Mouse (Mus musculus): ENCODE measurements at regions not wholly inside any gene's neighbourhood (a gene's known extent, or its start where the extent isn't known, plus 50 kb on each side); places are given as distances from the start of the nearest gene placed in this dataset.

- no peak for DNase-seq (ENCODE audit: inconsistent age in 2 of 2, low spot score in 1 of 2)
Measured at GRCm38 (mm10) chr2:8628007-8628406, 1118.6 kb upstream of the Celf2 start.

- peak; percentile 4 to 21 for DNase-seq (ENCODE audit: inconsistent age in 2 of 2, low spot score in 1 of 2)
Measured at GRCm38 (mm10) chr2:8628485-8629208, 1119.3 kb upstream of the Celf2 start.

GRCm38 (mm10) chr2:8638082-8638481 lies 1128.7 kb upstream of the Celf2 start:
- DNase-seq (ENCODE audit: inconsistent age in 2 of 2, low spot score in 1 of 2), result no peak

GRCm38 (mm10) chr2:8639282-8639681 lies 1129.9 kb upstream of the Celf2 start:
- DNase-seq (ENCODE audit: inconsistent age in 2 of 2, low spot score in 1 of 2), result peak in 1 of 2 experiments; percentile 47

- peak in 1 of 2 experiments; percentile 26 for DNase-seq (ENCODE audit: inconsistent age in 2 of 2, low spot score in 1 of 2)
Measured at GRCm38 (mm10) chr2:8645463-8645862, 1136.1 kb upstream of the Celf2 start.

- DNase-seq (ENCODE audit: inconsistent age in 2 of 2, low spot score in 1 of 2), result no peak
Measured at GRCm38 (mm10) chr2:8660544-8660943, 1151.2 kb upstream of the Celf2 start.

- DNase-seq (ENCODE audit: inconsistent age in 2 of 2, low spot score in 1 of 2), result peak; percentile 31 to 87
Measured at GRCm38 (mm10) chr2:8673751-8674378, 1164.5 kb upstream of the Celf2 start.

- DNase-seq (ENCODE audit: inconsistent age in 2 of 2, low spot score in 1 of 2), result peak in 1 of 2 experiments; percentile 37
Measured at GRCm38 (mm10) chr2:8675537-8675936, 1166.2 kb upstream of the Celf2 start.

- DNase-seq (ENCODE audit: inconsistent age in 2 of 2, low spot score in 1 of 2), result peak; percentile 7 to 64
Measured at GRCm38 (mm10) chr2:8676546-8676945, 1167.2 kb upstream of the Celf2 start.

GRCm38 (mm10) chr2:8690846-8691643 lies 1181.7 kb upstream of the Celf2 start:
- no peak for DNase-seq (ENCODE audit: inconsistent age in 2 of 2, low spot score in 1 of 2)

GRCm38 (mm10) chr2:8729306-8729705 lies 1151.7 kb upstream of the 4930412O13Rik start:
- peak; percentile 17 to 54 for DNase-seq (ENCODE audit: inconsistent age in 2 of 2, low spot score in 1 of 2)

- peak; percentile 15 to 63 for DNase-seq (ENCODE audit: inconsistent age in 2 of 2, low spot score in 1 of 2)
Measured at GRCm38 (mm10) chr2:8754142-8754541, 1126.9 kb upstream of the 4930412O13Rik start.

GRCm38 (mm10) chr2:8756546-8756945 lies 1124.5 kb upstream of the 4930412O13Rik start:
- DNase-seq (ENCODE audit: inconsistent age in 2 of 2, low spot score in 1 of 2), result no peak

- DNase-seq (ENCODE audit: inconsistent age in 2 of 2, low spot score in 1 of 2), result no peak
Measured at GRCm38 (mm10) chr2:8770636-8771035, 1110.4 kb upstream of the 4930412O13Rik start.

- no peak for DNase-seq (ENCODE audit: inconsistent age in 2 of 2, low spot score in 1 of 2)
Measured at GRCm38 (mm10) chr2:8781152-8781935, 1099.7 kb upstream of the 4930412O13Rik start.

- no peak for DNase-seq (ENCODE audit: inconsistent age in 2 of 2, low spot score in 1 of 2)
Measured at GRCm38 (mm10) chr2:8782225-8782624, 1098.8 kb upstream of the 4930412O13Rik start.

GRCm38 (mm10) chr2:8802061-8802460 lies 1079.0 kb upstream of the 4930412O13Rik start:
- DNase-seq (ENCODE audit: inconsistent age in 2 of 2, low spot score in 1 of 2), result no peak

- no peak for DNase-seq (ENCODE audit: inconsistent age in 2 of 2, low spot score in 1 of 2)
Measured at GRCm38 (mm10) chr2:8809609-8810008, 1071.4 kb upstream of the 4930412O13Rik start.

GRCm38 (mm10) chr2:8818127-8818526 lies 1062.9 kb upstream of the 4930412O13Rik start:
- DNase-seq (ENCODE audit: inconsistent age in 2 of 2, low spot score in 1 of 2), result no peak

- no peak for DNase-seq (ENCODE audit: inconsistent age in 2 of 2, low spot score in 1 of 2)
Measured at GRCm38 (mm10) chr2:8825406-8825805, 1055.6 kb upstream of the 4930412O13Rik start.

Measured in adrenal gland, adult (tissue).